Mouse (Mus musculus) embryonic facial prominence, embryonic 13.5 days (tissue): ENCODE measurements around the gene Gpr132. TPM values are rescaled to one million over a fixed set of nuclear protein-coding genes. Genes with fewer than 3 reads are reported as not detected.

Source experiments
- ATAC-seq: fragments of 200-750 bp; cut with Nextera tagmentation; 2 replicates; pipeline ENCODE4 v1.8.0; 2017; ENCODE audit warnings: low read depth; ENCODE audit not compliant: insufficient number of reproducible peaks, insufficient read depth, low FRiP score, low TSS enrichment
- H3K27ac ChIP-seq: fragments of 300-500 bp; sonication (generic); 2 replicates; pipeline ENCODE4 v1.5.1; 2015; ENCODE audit warnings: moderate library complexity, mild to moderate bottlenecking, inconsistent platforms
- H3K27me3 ChIP-seq: fragments of 300-500 bp; sonication (generic); 2 replicates; pipeline ENCODE4 v1.6.1; 2015; ENCODE audit warnings: mild to moderate bottlenecking, inconsistent platforms
- H3K36me3 ChIP-seq: fragments of 300-500 bp; sonication (generic); 2 replicates; pipeline ENCODE4 v1.6.1; 2015; ENCODE audit warnings: mild to moderate bottlenecking, inconsistent platforms
- H3K4me1 ChIP-seq: fragments of 300-500 bp; sonication (generic); 2 replicates; pipeline ENCODE4 v1.6.1; 2015; ENCODE audit warnings: inconsistent platforms
- H3K4me2 ChIP-seq: fragments of 300-500 bp; sonication (generic); 2 replicates; pipeline ENCODE4 v1.6.1; 2015; ENCODE audit warnings: moderate library complexity, mild to moderate bottlenecking, inconsistent platforms
- H3K4me3 ChIP-seq: fragments of 300-500 bp; sonication (generic); 2 replicates; pipeline ENCODE4 v1.5.1; 2015; ENCODE audit warnings: mild to moderate bottlenecking, inconsistent platforms
- H3K9ac ChIP-seq: fragments of 300-500 bp; sonication (generic); 2 replicates; pipeline ENCODE4 v1.6.1; 2015; ENCODE audit warnings: mild to moderate bottlenecking, inconsistent platforms
- H3K9me3 ChIP-seq: fragments of 300-500 bp; sonication (generic); 2 replicates; pipeline ENCODE4 v1.6.1; 2016; ENCODE audit warnings: inconsistent platforms
- WGBS: fragments of 180-500 bp; shearing (Covaris S2); methylation state at CpG from one replicate; pipeline ENCODE4 v1.1.7; 2015; ENCODE audit warnings: mixed read lengths; 5-methylcytosine and 5-hydroxymethylcytosine counted together
- polyA plus RNA-seq: library from polyadenylated mRNA; unstranded; fragments of >200 nt; fragmentation: Nextera tagmentation; extraction: Ambion mirVana; gene quantifications from 2 replicates; pipeline ENCODE4 v1.2.1, GENCODE M21; 2015

Gpr132 gene
- polyA plus RNA-seq, 1 experiment from 2014 or later, result not detected

- Histone ChIP-seq H3K4me1 (peaks cover 39% of the 10 kb centered on the region), H3K4me2 (peak overlapping the region; percentile 82), H3K27me3 (peaks cover 88% of the 10 kb centered on the region), H3K4me3 (peak overlapping the region; percentile 45), H3K9me3 (no peaks in the 10 kb centered on the region), H3K36me3 (no peaks in the 10 kb centered on the region), H3K27ac (no peak overlapping the region), H3K9ac (peak overlapping the region; percentile 32; the same call in 1 of the 2 replicates)
- WGBS, result 3% methylated on average over 28 of the region's 28 CpGs
- ATAC-seq, result no peak; the same call in 1 of the 2 replicates
Observed at GRCm38 (mm10) chr12:112876332-112877072, 8.5 kb upstream of the Gpr132 start.

DNA sequence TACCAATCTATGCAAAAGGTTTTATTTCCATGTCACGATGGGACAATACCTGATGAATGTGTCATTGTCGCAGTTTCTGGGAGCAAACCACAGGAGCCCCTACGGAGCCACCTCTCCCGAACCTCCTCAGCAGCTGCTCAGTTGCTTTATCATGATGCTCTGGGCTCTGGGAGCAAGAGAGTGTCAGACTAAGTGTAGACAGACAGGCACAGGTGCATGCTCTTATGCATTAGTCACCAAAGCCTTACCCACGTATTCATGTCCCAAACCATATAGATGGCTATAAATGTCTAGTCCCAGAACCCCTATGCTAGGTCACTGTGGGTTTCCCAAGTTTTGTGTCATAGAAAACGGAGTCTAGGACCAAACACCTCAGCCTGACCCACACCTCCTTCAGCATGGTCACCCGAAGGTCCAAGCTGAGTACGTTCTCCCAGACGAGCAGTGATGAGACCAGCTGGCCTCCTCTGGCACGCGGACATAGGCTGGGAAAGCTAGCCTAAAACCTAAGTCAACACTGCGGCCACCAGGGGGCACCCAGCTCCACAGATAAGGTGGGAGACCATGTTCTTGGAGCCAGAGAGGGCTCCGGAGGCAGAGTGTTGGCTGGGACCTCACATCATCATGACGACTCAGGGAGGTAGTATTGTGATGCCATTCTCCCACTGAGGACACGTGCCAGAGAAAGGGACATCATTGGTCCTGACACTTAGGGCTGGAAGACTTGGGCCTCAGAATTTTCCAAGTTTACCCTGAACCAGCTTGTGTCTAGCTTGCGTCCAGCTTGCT, 7.4 kb upstream of the Gpr132 start:
- Histone ChIP-seq H3K27me3 (peaks cover 95% of the 10 kb centered on the region), H3K4me2 (no peak overlapping the region; the same call in 1 of the 2 replicates), H3K4me3 (no peak overlapping the region), H3K9ac (no peak overlapping the region), H3K36me3 (no peaks in the 10 kb centered on the region), H3K9me3 (no peaks in the 10 kb centered on the region), H3K4me1 (peaks cover 45% of the 10 kb centered on the region), H3K27ac (no peak overlapping the region)
- 24% methylated on average over 16 of the region's 16 CpGs for WGBS
- ATAC-seq, result no peak

GRCm38 (mm10) chr12:112874199-112874598, 6.2 kb upstream of the Gpr132 start:
- Histone ChIP-seq H3K4me1 (peaks cover 53% of the 10 kb centered on the region), H3K4me2 (peak overlapping the region; percentile 46), H3K36me3 (no peaks in the 10 kb centered on the region), H3K9ac (peak overlapping the region; percentile 51), H3K27ac (0 out of 2 replicates have a peak overlapping the region, but pooled peaks have one; percentile 0), H3K9me3 (no peaks in the 10 kb centered on the region), H3K4me3 (peak overlapping the region; percentile 17), H3K27me3 (peaks cover 89% of the 10 kb centered on the region)
- 10% methylated on average over 22 of the region's 22 CpGs for WGBS
- ATAC-seq, result no peak

DNA sequence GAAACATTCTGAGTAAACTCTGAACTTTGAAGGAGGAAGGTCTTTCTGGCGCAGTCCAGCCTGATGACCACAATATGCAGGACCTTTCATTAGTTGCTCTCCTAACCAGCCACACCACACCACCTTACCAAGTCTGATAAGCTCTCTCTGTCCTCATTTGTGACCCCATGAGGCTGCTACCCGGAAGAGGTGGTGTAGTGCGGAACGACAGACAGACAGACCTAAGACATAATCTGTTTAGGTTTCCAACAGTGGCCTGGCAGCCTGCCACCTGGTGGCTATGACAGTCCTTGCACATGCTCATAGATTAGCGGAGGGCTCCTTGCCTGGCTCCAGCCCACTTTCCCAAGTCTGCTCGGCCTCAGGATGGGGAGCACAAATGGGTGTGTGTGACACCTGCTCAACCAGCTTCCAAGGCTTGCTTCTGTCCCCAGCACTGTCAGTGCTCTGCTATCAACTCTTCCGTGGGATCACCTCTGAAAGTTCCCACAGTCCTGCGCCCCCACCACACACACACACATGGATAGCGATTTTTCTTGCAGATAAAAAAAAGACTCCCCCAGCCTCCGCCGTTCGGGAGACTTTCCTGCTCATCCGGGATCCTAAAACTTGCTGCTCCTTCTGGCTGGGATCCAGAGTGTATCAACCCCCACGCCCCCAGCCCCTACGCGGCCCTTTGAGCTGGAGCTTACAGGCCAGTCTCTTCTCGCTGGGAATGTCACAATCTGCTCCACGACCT, 5.6 kb upstream of the Gpr132 start:
- ATAC-seq, result no peak
- 0 out of 2 replicates have a peak overlapping the region, but pooled peaks have one; percentile 0 for H3K27ac ChIP-seq
- H3K9me3 ChIP-seq, result no peaks in the 10 kb centered on the region
- H3K9ac ChIP-seq, result peak overlapping the region; percentile 51
- peak overlapping the region; percentile 17 for H3K4me3 ChIP-seq
- H3K4me1 ChIP-seq, result peaks cover 53% of the 10 kb centered on the region
- H3K36me3 ChIP-seq, result no peaks in the 10 kb centered on the region
- H3K27me3 ChIP-seq, result peaks cover 84% of the 10 kb centered on the region
- 17% methylated on average over 18 of the region's 18 CpGs for WGBS
- H3K4me2 ChIP-seq, result peak overlapping the region; percentile 46

- Histone ChIP-seq H3K4me1 (peaks cover 48% of the 10 kb centered on the region), H3K27ac (no peak overlapping the region), H3K9me3 (no peaks in the 10 kb centered on the region), H3K9ac (no peak overlapping the region), H3K4me3 (no peak overlapping the region), H3K36me3 (no peaks in the 10 kb centered on the region), H3K4me2 (no peak overlapping the region), H3K27me3 (peaks cover 78% of the 10 kb centered on the region)
- ATAC-seq, result no peak
- 81% methylated on average over 10 of the region's 10 CpGs for WGBS
Observed at GRCm38 (mm10) chr12:112872991-112873390, 5.0 kb upstream of the Gpr132 start.

DNA sequence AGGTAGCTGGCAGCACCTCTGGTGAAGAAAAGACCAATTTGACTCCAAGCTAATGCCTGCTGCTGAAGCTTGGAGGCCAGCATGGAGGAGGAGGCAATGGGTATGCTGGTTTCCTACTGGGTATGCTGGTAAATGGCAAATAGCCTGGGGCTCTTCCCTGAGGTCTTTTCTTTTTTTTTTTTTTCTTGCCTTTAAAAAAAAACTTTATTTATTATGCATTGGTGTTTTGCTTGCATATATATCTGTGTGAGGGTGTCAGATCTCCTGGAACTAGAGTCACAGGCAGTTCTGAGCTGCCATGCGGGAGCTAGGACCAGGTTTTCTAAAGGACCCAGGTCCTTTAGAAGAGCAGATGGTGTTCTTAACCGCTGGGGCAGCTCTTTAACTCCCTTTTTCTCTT, 3.2 kb upstream of the Gpr132 start:
- Histone ChIP-seq H3K4me1 (peaks cover 37% of the 10 kb centered on the region), H3K9me3 (no peaks in the 10 kb centered on the region), H3K4me3 (no peak overlapping the region), H3K9ac (no peak overlapping the region), H3K36me3 (no peaks in the 10 kb centered on the region), H3K27ac (no peak overlapping the region), H3K4me2 (no peak overlapping the region), H3K27me3 (peaks cover 61% of the 10 kb centered on the region)
- WGBS, result 80% methylated on average over 2 of the region's 2 CpGs
- no peak for ATAC-seq

GRCm38 (mm10) chr12:112870775-112871174, 2.7 kb upstream of the Gpr132 start:
- peaks cover 32% of the 10 kb centered on the region for H3K4me1 ChIP-seq
- H3K4me2 ChIP-seq, result no peak overlapping the region
- no peaks in the 10 kb centered on the region for H3K36me3 ChIP-seq
- H3K9me3 ChIP-seq, result no peaks in the 10 kb centered on the region
- H3K27ac ChIP-seq, result no peak overlapping the region
- no peak overlapping the region for H3K4me3 ChIP-seq
- peaks cover 56% of the 10 kb centered on the region for H3K27me3 ChIP-seq
- no peak overlapping the region for H3K9ac ChIP-seq
- 35% methylated on average over 13 of the region's 13 CpGs for WGBS
- ATAC-seq, result no peak

- Histone ChIP-seq H3K27me3 (peaks cover 46% of the 10 kb centered on the region), H3K9ac (peak overlapping the region; percentile 40; the same call in 1 of the 2 replicates)
- no peak for ATAC-seq
Observed at GRCm38 (mm10) chr12:112869783-112870204, 1.8 kb upstream of the Gpr132 start.

GRCm38 (mm10) chr12:112867106-112867674, 838 bp downstream of the Gpr132 start:
- no peak overlapping the region for H3K4me2 ChIP-seq
- peaks cover 20% of the 10 kb centered on the region for H3K27me3 ChIP-seq
- peaks cover 20% of the 10 kb centered on the region for H3K4me1 ChIP-seq
- H3K9me3 ChIP-seq, result no peaks in the 10 kb centered on the region
- H3K36me3 ChIP-seq, result no peaks in the 10 kb centered on the region
- H3K27ac ChIP-seq, result no peak overlapping the region
- H3K4me3 ChIP-seq, result no peak overlapping the region
- no peak for ATAC-seq
- WGBS, result 84% methylated on average over 7 of the region's 7 CpGs
- no peak overlapping the region for H3K9ac ChIP-seq

More at GRCm38 (mm10) chr12:112869783-112870204, 1.8 kb upstream of the Gpr132 start:
- H3K4me1 ChIP-seq, result peaks cover 32% of the 10 kb centered on the region
- peak overlapping the region; percentile 28 for H3K4me2 ChIP-seq
- no peaks in the 10 kb centered on the region for H3K9me3 ChIP-seq
- no peaks in the 10 kb centered on the region for H3K36me3 ChIP-seq
- H3K27ac ChIP-seq, result no peak overlapping the region
- WGBS, result 20% methylated on average over 16 of the region's 16 CpGs
- no peak overlapping the region for H3K4me3 ChIP-seq

- Histone ChIP-seq H3K36me3 (no peaks in the 10 kb centered on the region), H3K27me3 (peaks cover 14% of the 10 kb centered on the region), H3K9ac (no peak overlapping the region; the same call in 1 of the 2 replicates), H3K4me2 (no peak overlapping the region), H3K4me3 (no peak overlapping the region), H3K27ac (no peak overlapping the region), H3K9me3 (no peaks in the 10 kb centered on the region), H3K4me1 (peaks cover 20% of the 10 kb centered on the region)
- no peak for ATAC-seq
- 65% methylated on average over 8 of the region's 8 CpGs for WGBS
Observed at GRCm38 (mm10) chr12:112866467-112867080, 1.5 kb downstream of the Gpr132 start.
